Mouse (Mus musculus) stomach, postnatal 0 days (tissue): ENCODE data around the gene Olfr9.

Experiments
- CTCF ChIP-seq: IDR thresholded peaks from 2 replicates; pipeline ENCODE4 v1.5.1; 2016; ENCODE audit warnings: antibody characterized with exemption, low read depth, mild to moderate bottlenecking, moderate library complexity
- EP300 ChIP-seq: optimal IDR thresholded peaks from 2 replicates; pipeline ENCODE3; 2016; ENCODE audit warnings: antibody characterized with exemption

- TF ChIP-seq EP300 (no peak), CTCF (no peak)
Observed at GRCm38 (mm10) chr10:128958340-128958739, 30.9 kb upstream of the Olfr9 start.
